Mouse (Mus musculus): Measurements from ENCODE around the gene Rem2. TPM values are rescaled to one million over a fixed set of nuclear protein-coding genes. Genes with fewer than 3 reads are reported as not detected.

Gene Rem2
- polyA plus RNA-seq, 1 experiment from 2014 or later = 6.9 TPM

GRCm38 (mm10) chr14:54528446-54529111 lies 52.7 kb downstream of the Rem2 start:
- H3K4me2 ChIP-seq (replicated peaks; ENCODE audit: low read depth, low read length) = no peak overlapping the region
- no peaks in the 10 kb centered on the region for H3K9me3 ChIP-seq (ENCODE audit: control insufficient read depth, low read length)
- ATAC-seq (ENCODE audit: low FRiP score, low TSS enrichment) = peak; percentile 82
- no peak overlapping the region for H3K4me3 ChIP-seq (ENCODE audit: low read length)
- WGBS = 10% methylated on average over 17 of the region's 17 CpGs
- no peak overlapping the region for H3K27ac ChIP-seq (ENCODE audit: low read depth, low read length)
- H3K36me3 ChIP-seq (ENCODE audit: control insufficient read depth, insufficient read depth, low read length) = no peaks in the 10 kb centered on the region
- no peaks in the 10 kb centered on the region for H3K27me3 ChIP-seq (ENCODE audit: control insufficient read depth, insufficient read depth, low read length)
- H3K9ac ChIP-seq (ENCODE audit: low read depth, low read length) = no peak overlapping the region; the same call in 1 of the 2 replicates
- peaks cover 12% of the 10 kb centered on the region; the same call in 1 of the 2 replicates for H3K4me1 ChIP-seq (ENCODE audit: control insufficient read depth, insufficient read depth, low read length)

Other genes with a start within 250 kb of the Rem2 start
- 431 and 487 TPM in 2 replicates for gene Dad1, start 222.0 kb upstream of the Rem2 start, polyA plus RNA-seq (2014; fragmentation: Nextera tagmentation; extraction: Ambion mirVana)
- 50.3 and 62.5 TPM in 2 replicates for gene Abhd4, start 221.9 kb upstream of the Rem2 start, polyA plus RNA-seq (2014; fragmentation: Nextera tagmentation; extraction: Ambion mirVana)
- not detected in 2 replicates for gene Olfr49, start 191.2 kb upstream of the Rem2 start, polyA plus RNA-seq (2014; fragmentation: Nextera tagmentation; extraction: Ambion mirVana)
- gene Oxa1l, start 115.3 kb upstream of the Rem2 start, polyA plus RNA-seq (2014; fragmentation: Nextera tagmentation; extraction: Ambion mirVana) = 63.1 and 69.7 TPM in 2 replicates
- 6.9 and 9.6 TPM in 2 replicates for gene Slc7a7, start 58.3 kb upstream of the Rem2 start, polyA plus RNA-seq (2014; fragmentation: Nextera tagmentation; extraction: Ambion mirVana)
- 269 and 360 TPM in 2 replicates for gene Mrpl52, start 49.2 kb upstream of the Rem2 start, polyA plus RNA-seq (2014; fragmentation: Nextera tagmentation; extraction: Ambion mirVana)
- gene Mmp14, start 44.5 kb upstream of the Rem2 start, polyA plus RNA-seq (2014; fragmentation: Nextera tagmentation; extraction: Ambion mirVana) = 101 and 167 TPM in 2 replicates
- 32.0 and 47.0 TPM in 2 replicates for gene Lrp10, start 12.0 kb upstream of the Rem2 start, polyA plus RNA-seq (2014; fragmentation: Nextera tagmentation; extraction: Ambion mirVana)
- 87.5 and 108 TPM in 2 replicates for gene Prmt5, start 41.4 kb downstream of the Rem2 start, polyA plus RNA-seq (2014; fragmentation: Nextera tagmentation; extraction: Ambion mirVana)
- gene Haus4, start 78.5 kb downstream of the Rem2 start, polyA plus RNA-seq (2014; fragmentation: Nextera tagmentation; extraction: Ambion mirVana) = 56.3 and 60.9 TPM in 2 replicates
- 17.4 and 32.2 TPM in 2 replicates for gene Ajuba, start 101.5 kb downstream of the Rem2 start, polyA plus RNA-seq (2014; fragmentation: Nextera tagmentation; extraction: Ambion mirVana)
- 5.7 and 7.7 TPM in 2 replicates for gene 4931414P19Rik, start 129.9 kb downstream of the Rem2 start, polyA plus RNA-seq (2014; fragmentation: Nextera tagmentation; extraction: Ambion mirVana)
- 420 and 456 TPM in 2 replicates for gene Psmb5, start 141.9 kb downstream of the Rem2 start, polyA plus RNA-seq (2014; fragmentation: Nextera tagmentation; extraction: Ambion mirVana)
- not detected in 2 replicates for gene Psmb11, start 145.3 kb downstream of the Rem2 start, polyA plus RNA-seq (2014; fragmentation: Nextera tagmentation; extraction: Ambion mirVana)
- gene Gm17606, start 164.9 kb downstream of the Rem2 start, polyA plus RNA-seq (2014; fragmentation: Nextera tagmentation; extraction: Ambion mirVana) = not detected in 2 replicates
- 5.0 and 5.7 TPM in 2 replicates for gene Cdh24, start 165.3 kb downstream of the Rem2 start, polyA plus RNA-seq (2014; fragmentation: Nextera tagmentation; extraction: Ambion mirVana)
- 89.8 and 110 TPM in 2 replicates for gene 1700123O20Rik, start 210.1 kb downstream of the Rem2 start, polyA plus RNA-seq (2014; fragmentation: Nextera tagmentation; extraction: Ambion mirVana)
- 161 and 169 TPM in 2 replicates for gene Acin1, start 210.8 kb downstream of the Rem2 start, polyA plus RNA-seq (2014; fragmentation: Nextera tagmentation; extraction: Ambion mirVana)
- gene Gm29776, start 222.7 kb downstream of the Rem2 start, polyA plus RNA-seq (2014; fragmentation: Nextera tagmentation; extraction: Ambion mirVana) = 0.08 and 0.16 TPM in 2 replicates
- gene Cebpe, start 236.1 kb downstream of the Rem2 start, polyA plus RNA-seq (2014; fragmentation: Nextera tagmentation; extraction: Ambion mirVana) = not detected in 2 replicates